Mouse (Mus musculus) G1E (cell line): ENCODE data around the gene Plrg1.

Experiments used
- CTCF ChIP-seq: IDR thresholded peaks from 2 replicates; pipeline ENCODE4 v1.5.1; 2012; ENCODE audit warnings: low read depth, low read length, inconsistent platforms, mixed read lengths
- GATA2 ChIP-seq: IDR thresholded peaks from 2 replicates; pipeline ENCODE4 v1.6.1; 2012; ENCODE audit warnings: low read depth, low read length, inconsistent platforms, borderline replicate concordance
- TAL1 ChIP-seq: conservative IDR thresholded peaks from 2 replicates; pipeline ENCODE4 v1.6.1; 2012; ENCODE audit warnings: low read depth, low read length, inconsistent platforms, mixed read lengths

DNA sequence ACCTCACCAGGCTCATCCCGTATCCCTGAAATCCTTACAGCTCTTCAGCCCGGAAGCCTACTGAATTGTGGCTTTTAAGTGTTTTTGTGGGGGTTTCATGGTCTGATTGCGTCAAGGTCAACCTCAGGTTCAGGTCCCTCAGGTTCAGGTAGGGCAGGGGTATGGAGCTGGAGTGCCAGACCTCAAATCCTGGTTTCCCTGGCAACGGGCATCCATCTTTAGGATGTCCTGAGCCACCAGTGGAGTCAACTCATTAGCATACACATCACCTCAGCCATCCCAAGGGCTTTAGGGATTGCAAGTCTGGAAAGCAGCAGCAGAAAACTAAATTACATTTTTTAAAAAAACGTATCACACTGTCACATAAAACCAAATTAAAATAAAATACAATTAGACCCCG lies 44.3 kb downstream of the Plrg1 start:
- TF ChIP-seq CTCF (no peak), GATA2 (no peak), TAL1 (no peak)
